Mouse (Mus musculus): Measurements from ENCODE around the gene Tet2.

- TF ChIP-seq EP300 (IDR thresholded peaks at IDR 0.05; ENCODE audit: low read depth) (no peak), CTCF (IDR thresholded peaks at IDR 0.05; ENCODE audit: low read depth) (no peak)
These were observed 30.0 kb upstream of the Tet2 start for GRCm38 (mm10) chr3:133574969-133575368.

All from liver, embryonic 14.5 days (tissue).